Mouse (Mus musculus) megakaryocyte, adult 5-6 weeks (primary cell): Measurements from ENCODE around the gene D11Wsu47e. TPM values are rescaled to one million over a fixed set of nuclear protein-coding genes. Genes with fewer than 3 reads are reported as not detected.

Source experiments
- ATAC-seq: 2 replicates; pipeline ENCODE4 v1.8.0; 2016; ENCODE audit warnings: mild to moderate bottlenecking, inconsistent platforms; ENCODE audit not compliant: poor library complexity, severe bottlenecking
- total RNA-seq, 2 experiments: library from RNA; stranded (forward) in 1 of 2; stranded (reverse) in 1 of 2; fragments of 153-499, 151-499 nt in 1 of 2; fragments of 221-1000, 200-1000 nt in 1 of 2; gene quantifications; 2 replicates each; pipeline versions ENCODE4 v1.2.3 to v1.2.4; 2015 to 2017

The D11Wsu47e gene
- total RNA-seq, 2 experiments from 2014 or later, result 5.4 to 10.3 TPM

DNA sequence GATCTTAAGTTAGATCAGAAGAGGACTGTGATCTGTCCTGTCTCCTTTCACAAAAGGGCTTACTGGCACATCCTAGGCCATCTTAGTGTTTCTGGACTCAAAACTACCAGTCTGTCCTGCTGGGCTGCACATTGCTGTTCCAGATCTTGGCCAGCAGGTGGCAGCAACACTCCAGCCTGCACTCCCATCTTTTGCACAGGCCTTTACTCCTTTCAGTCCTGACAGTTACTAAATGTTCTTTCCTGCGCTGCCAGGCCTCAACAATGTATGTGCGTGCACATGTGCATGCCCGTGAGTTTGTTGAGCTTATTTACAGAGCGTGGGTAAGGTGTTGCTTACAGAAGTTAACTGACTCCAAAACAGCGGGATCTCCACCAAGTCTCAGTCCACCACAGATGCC, 19.5 kb downstream of the D11Wsu47e start:
- peak; percentile 90 for ATAC-seq

DNA sequence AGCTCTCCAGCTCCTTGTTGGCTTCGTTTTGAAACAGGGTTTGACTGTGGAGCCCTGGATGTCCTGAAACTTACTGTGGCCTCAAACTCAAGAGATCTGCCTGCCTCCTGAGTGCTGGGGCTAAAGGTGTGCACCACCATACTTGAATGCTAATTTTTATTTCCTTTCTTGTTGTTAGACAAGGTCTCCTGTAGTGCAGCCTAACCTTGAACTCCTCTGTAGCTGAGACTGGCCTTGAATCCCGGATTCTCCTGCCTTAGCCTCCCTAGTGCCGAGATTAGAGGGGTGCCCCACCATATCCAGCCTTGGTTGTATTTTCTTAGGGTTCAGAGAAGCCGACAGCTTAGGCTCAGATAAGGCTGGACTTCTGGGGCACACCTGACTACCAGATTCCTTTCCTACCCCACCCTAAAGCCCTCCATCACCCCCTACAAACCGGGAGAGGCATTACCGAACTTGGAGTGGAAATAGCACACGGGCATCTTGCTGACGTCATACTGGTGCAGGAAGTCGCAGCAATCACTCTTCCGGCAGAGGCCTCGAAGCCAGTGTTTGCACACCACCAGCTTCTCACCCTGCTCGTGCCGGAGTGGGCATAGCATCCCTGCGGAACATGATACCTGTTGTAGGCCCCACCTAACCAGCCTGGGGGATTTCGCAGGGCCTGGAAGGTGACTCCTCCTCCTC, 21.9 kb downstream of the D11Wsu47e start:
- ATAC-seq, result peak; percentile 81

DNA sequence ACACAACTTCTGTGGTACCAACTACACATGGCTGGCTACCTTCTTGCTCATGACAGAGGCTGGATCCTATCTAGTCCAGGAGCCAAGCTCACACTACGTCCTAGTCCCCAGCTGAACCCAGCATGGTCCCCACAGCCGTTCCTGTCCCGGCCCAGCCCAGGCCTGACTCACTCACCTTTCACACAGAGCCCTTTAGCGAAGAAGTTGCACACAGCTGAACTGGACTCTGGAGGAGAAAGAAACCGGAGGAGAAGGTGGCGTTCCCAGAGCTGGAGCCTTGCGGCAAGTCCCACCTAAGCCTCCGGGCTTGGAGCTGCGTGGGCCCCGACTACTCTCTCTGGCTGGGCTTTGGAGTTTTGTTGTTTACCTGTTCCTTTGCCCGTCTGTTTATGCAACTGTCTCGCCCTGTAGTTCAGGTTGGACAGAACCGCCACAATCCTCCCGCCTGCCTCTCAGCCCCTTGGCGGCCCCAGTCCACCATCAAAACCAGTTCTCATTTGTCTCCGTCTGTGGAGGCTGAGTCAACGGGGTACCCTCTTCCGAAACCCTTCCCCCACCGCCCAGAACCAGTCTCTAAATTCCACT, 24.5 kb downstream of the D11Wsu47e start:
- no peak for ATAC-seq

DNA sequence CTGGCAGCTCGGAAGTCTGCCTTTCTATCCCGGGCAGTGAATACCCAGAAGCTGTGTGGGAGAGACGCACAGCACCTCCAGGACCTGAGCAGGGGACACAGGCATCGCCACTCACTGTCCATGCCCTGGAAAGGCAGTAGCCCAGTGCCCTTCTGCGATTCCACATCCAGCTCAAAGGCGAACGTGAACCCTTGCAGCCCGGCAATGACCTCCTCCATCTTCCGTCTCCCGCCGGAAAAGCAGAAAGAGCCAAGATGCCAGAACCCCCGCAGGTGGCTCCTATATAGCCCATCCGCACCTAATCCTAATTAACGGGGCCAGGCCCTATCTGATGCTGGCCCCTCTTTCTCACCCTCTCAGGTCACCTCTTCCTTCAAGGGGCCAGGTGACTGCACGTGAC, 25.1 kb downstream of the D11Wsu47e start:
- no peak for ATAC-seq

DNA sequence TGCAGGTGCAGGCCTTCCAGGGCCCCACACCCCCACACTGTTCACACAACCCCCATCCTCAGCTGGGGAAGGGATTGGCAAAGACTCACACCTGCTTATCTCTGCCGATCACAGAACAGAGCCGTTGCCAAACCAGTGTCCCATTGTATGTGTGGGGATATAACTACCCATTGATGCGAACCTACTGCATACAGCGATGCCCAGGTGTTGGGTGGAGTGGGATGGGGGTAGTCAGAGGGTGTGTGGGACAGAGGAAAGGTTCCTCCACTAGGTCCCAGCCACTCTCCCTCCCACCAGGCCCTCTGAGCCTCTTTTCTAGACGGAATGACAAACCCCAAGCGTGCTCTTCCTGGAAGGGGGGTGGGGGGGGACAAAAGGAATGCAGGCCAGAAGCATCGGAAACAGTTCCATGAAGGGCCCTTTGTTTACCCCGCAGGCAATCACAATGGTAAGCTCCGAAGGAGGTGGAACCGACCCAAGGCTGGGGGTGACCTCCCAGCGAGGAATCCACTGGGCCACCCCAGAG, 25.6 kb downstream of the D11Wsu47e start, which contains the start of gene Cpsf4l:
Gene Cpsf4l (minus strand): TSS at position 287 of the 526 bp plus-strand sequence.
- ATAC-seq, result no peak

DNA sequence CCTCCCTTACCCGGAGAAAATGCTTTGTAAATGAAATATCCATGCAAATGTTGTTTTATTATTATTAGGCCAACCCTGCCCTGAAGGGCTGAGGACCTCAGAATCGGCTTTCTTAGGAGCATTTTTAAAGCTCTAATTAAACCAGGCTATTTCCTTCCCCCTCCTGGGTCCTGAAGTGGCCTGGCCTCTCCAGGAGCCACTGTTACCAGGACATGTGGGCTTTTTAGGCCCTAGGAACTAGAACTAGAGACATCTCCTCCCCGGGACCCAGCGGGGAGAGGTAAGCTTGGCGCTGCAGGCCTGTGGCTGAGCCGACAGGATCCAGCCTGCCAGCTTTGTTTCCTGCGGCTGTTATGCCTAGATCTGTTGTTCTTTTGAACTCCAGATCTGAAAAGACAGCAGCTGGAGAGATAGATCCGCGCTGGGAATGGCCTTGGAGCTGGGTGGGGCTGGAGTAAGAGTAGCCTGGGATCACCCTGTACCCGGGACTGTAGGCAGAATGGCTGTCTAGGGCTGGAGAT, 26.1 kb downstream of the D11Wsu47e start:
- ATAC-seq, result no peak

DNA sequence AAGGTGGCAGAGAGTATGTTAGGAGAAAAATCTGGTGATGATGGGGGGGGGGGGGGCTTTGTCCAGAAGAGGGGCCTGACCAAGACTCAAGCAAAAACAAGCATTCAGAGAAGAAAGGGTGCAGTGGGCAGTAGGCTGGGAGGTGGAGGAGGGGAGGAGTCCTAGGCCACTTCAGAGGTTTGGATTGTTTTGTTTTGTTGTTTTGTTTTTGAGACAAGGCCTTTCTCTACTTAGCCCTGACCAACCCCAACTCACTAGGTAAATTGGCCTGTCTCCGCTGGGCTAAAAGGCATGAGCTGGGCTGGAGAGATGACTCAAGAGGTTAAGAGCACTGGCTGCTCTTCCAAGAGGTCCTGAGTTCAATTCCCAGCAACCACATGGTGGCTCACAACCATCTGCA, 26.8 kb downstream of the D11Wsu47e start:
- ATAC-seq, result no peak

DNA sequence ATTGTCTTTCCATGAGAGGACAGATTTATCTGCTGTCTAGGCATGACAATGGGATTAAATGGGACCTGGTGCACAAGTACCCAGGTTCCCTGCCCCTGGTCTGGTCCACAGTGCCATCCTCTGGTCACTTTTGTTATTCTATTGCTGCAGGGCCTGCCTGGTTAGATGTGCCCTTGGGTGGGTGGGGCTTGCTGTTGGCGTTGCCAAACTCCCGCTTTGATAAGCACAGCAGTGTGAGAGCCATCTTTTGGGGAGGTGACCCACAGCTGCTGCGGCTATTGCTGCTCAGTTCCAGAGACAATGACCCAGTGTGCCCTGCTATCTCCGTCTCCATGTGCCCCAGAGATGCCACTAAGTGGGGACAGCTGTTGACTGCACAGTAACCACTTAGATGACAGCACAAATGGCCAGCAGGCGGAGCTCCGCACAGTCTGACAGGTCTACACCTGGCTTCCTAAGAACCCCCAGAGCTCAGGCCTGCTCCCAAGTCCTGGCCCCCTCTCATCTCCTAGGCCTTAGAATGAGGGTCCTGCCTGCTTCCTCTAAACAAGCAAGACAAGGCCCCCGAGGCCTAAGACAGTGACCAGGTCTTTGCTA, 31.0 kb downstream of the D11Wsu47e start:
- peak; percentile 84 for ATAC-seq

DNA sequence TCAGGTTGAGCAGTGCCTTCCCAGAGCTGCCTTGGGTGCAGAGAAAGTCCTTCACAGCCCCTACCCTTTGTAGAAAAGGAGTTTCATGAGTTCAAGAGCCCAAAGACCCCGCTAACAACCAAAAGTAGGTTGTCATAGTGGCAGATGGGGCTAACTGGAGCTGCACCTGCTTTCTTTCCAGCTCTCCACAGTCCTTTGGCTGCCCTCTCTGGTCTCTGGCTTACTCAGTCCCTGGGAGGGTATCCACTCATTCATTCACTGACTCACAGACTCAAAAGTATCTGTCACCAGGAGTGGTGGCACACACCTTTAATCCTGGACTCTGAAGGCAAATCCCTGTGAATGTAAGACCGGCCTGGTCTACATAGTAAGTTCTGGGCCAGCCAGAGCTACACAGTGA, 31.9 kb downstream of the D11Wsu47e start:
- ATAC-seq, result no peak

DNA sequence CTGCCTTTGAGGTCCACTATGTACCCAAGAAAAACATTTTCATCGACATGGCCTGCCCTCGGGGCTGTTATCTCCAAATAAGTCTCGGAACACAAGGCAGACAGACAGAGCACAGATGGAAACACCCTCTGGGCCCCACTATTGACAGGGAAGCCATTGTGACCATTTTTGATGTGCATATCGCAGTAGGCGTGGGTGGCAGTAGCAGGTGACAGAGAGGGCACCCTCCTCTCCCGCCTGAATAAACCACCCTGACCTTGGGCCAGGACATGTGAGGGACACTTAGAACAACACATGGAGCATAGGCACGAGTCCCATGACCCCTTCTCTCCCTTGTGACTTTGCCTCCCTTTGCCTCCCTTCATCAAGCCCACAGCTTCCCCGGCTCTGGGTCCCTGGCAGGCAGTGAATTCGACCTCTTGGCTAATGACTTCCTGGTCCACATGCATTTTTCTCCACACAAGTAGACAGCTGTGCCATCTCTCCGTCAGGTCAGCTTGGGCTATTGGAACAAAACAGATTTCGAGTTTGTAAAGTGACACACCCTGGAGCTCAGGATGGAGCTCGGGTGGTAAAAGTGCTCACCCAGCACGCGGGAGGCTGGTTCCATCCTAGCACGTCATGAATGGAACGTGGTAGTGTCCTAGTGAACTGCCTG, 33.7 kb downstream of the D11Wsu47e start:
- no peak for ATAC-seq

DNA sequence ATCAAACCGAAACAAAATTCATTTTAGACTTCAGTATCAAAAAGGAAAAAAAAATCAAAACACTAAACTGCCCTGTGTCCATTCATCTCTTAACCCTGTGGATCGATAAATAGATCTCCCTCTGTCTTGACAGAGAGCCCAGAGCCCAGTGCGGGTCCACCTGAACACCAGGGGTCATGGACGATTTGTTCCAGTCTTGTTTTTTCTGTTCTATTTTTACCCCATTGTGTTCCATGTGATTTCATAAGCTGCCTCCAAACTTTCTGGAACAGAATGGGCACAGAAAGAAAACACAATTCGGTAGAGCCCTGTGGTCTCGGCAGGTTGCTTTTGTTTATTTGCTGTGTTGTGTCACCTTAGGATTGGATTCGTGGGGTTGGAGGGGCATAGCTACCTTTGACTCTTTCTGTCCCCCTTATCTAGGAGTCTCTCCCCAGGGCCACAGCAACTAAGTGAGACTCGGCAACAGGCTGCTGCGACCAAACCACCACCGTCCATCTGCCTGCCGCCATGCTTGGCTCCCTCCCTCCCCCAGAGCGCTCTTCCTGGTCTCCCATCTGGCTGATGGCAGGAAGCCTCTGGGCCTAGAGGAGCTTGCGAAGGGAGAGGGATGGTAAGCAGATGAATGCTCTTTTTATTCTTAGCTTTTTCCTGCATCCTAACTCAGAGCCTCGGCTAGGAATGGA, 38.3 kb downstream of the D11Wsu47e start:
- ATAC-seq, result no peak

DNA sequence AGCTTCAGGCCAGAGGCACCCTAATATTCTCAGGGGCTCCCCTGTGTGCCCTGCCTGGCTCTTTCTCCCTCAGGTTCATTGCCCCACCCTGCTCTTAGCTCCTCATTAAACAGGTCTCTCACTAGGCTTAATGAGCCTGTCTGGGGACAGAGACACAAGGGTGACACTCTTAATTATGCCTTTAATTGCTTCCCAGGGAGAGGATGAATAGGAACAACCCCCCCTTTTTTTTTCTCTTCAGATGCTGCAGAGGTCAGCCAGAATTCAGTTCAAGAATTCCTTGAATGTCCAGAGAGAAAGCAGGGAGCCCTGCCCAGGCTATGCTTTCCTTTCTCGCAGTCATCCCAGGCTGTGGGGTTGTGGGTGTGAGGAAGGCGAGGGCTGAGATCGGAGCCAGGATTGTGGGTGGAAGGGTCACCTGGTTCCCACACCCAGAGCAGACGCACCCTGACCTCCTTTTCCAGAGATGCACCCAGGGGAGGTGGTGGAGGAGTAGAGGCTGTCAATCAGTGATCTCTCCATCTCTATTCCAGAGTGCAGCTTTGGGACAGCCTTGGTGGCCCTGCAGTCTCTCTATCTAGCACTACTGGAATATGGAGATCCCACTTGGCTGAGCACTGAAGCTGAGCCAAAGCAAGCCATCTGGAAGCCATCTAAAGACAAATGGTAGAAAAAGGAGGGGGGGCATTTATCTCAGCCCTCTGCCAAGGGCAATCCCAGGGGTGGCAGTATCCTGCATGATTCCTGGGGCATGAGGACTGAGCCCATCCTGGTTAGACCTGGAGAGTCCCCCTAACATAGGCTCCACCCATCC, 41.2 kb downstream of the D11Wsu47e start:
- no peak for ATAC-seq

DNA sequence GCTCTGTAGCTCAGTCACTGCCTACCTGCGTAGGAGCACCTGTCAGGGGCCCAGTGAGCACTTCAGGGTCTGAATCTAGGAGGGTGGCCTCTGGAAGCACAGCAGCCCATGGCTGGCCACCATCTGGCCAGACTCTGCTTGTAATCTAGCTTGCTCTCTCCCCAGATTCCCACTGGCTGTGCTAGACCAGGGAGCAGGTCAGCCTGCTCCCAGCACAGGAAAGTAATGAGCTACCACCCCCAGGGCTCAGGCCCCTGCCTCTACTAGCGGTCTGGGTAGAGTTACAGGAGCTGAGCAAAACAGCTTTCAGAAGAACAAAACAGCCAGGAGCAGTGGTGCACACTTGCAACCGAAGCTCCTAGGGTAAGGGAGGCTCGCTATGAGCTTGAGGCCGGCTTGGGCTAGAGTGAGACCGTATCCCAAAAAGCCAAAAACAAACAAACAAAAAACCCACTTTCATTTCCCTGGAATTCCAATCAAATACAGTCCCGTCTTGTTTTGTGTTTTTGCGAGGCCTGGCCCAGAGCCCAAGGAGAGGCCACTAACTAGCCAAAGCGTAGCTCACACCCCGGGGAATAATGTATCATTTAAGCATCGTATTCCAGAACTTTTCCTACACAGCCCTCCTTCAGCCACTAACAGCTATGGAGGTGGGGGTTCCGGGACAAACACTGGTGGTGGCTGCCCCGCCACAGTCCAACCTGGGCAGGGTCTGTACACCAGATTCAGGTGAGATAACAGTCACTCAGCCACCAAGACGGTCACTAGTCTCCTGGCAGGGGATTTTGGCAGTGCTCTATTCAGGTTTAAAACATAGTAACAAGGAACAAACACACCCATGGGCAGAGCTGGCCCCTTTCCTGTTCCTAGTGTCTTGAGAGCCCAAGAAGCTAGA, 43.0 kb downstream of the D11Wsu47e start:
- ATAC-seq, result no peak

DNA sequence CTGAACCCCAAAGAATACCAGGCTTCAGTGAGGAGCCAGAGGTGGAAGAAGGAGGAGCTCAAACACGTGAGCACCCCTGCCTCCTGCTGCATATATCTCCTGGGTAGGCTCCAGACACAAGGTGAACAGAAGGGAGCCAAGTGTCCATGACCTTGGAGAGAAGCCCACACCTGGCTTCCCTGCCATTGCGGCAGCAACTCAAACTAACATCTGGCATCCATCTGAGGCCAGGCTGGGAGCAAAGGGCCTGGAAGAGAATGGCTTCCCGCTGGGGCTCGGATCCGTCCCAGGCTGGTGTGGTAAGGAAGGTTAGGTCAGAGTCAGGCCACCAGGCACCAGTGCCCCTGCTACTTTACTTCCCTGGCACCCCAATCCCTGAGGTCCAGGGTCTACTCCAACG, 43.8 kb downstream of the D11Wsu47e start:
- no peak for ATAC-seq

DNA sequence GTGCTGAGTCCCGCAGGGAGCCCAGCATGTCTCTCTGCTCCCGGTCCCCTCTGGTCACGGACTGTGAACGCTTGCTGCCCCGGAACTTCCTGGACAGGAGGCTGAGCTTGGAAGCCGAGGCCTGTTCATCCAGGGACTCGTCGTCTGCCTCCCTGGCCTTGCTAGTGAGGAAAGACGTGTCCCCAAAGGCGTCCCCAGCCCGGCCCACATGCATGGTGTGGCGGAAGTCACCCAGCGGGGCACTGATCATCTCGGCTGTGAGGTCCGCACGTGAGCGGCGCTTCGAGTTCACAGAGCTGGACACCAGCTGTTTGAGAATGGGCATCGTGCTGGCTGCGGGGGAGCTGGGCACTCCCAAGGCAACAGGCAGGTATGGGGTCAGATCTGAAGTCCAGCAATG, 45.0 kb downstream of the D11Wsu47e start:
- no peak for ATAC-seq

DNA sequence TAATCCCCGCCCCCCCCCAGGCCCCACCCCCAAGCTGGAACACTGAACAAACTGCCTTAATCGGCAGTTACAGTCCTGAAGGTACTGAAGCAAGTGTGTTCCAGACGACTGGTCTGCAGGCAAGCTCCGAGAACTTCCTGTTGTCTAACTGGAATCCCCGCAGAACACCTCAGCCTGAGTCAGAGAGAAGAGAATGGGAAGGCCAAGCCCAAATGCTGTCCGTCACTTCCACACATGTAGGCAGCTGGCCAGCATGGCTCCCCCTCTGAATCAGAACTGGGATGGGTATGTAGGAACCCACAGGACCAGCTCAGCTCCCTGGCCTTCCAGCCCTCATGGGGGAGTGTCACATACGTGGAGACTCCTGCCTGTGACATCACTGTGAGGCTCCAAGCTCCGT, 45.7 kb downstream of the D11Wsu47e start:
- ATAC-seq, result no peak

DNA sequence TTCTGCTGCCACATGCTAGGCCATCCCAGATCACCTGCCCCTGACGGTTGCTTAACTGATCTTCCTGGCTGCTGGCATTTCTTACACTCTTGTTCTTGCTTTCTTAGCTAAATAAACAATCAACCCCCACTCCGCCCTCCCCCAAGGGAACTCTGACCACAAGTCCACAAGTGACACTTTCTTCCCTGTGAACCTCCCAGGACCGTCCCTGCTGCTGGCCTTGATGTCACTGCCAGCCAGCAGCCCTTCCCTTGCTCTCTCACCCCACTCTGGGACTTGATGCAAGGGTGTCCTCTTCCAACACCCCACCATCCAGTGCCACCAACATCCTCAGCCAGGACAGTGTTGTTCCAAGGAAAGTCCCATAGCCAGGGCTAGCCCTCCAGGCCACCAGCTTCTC, 46.7 kb downstream of the D11Wsu47e start:
- ATAC-seq, result no peak

DNA sequence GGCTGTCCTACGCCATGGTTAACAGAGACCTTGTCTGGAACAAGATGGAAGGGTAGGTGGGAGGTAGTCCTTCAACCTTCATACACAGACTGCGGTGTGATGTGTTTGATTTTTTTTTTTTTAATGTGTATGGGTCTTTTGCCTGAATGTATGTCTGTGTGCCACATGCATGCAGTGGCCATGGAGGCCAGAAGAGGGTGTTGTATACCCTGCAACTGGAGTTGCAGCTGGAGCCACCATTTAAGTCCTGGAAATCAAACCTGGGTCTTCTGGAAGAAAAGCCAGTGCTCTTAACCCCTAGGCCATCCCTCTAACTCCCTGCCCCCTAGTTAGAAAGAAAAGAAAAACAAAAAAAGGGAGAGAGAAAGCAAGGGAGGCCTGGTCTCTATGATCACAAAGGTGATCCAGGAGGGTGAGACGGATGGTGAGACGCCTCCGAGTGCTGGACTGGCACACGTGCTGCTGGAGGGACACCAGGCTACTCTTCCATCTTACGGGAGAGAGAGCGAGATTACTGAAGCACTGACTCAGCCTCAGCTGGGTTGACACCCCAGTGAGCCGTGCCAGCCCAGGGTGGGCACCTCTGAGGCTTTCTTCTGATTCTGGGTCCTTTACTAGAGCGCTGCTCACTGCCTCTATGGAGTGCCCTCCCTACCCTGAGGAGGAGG, 47.9 kb downstream of the D11Wsu47e start:
- no peak for ATAC-seq
